Mouse (Mus musculus) lung, embryonic 15.5 days (tissue): ENCODE data around the gene Rnf19b. TPM values are rescaled to one million over a fixed set of nuclear protein-coding genes. Genes with fewer than 3 reads are reported as not detected.

Source experiments
- ATAC-seq: fragments of 200-750 bp; cut with Nextera tagmentation; 2 replicates; pipeline ENCODE4 v1.8.0; 2017; ENCODE audit warnings: moderate number of reproducible peaks, borderline replicate concordance; ENCODE audit not compliant: low FRiP score, low TSS enrichment; ENCODE audit errors: extremely low read depth
- H3K27ac ChIP-seq: fragments of 300-500 bp; sonication (generic); 2 replicates; pipeline ENCODE4 v1.5.1; 2015; ENCODE audit warnings: moderate library complexity, mild to moderate bottlenecking, inconsistent platforms
- H3K27me3 ChIP-seq: fragments of 300-500 bp; sonication (generic); 2 replicates; pipeline ENCODE4 v1.6.1; 2015; ENCODE audit warnings: inconsistent platforms
- H3K36me3 ChIP-seq: fragments of 300-500 bp; sonication (generic); 2 replicates; pipeline ENCODE4 v1.6.1; 2015; ENCODE audit warnings: inconsistent platforms
- H3K4me1 ChIP-seq: fragments of 300-500 bp; sonication (generic); 2 replicates; pipeline ENCODE4 v1.6.1; 2015; ENCODE audit warnings: inconsistent platforms
- H3K4me2 ChIP-seq: fragments of 300-500 bp; sonication (generic); 2 replicates; pipeline ENCODE4 v1.6.1; 2015; ENCODE audit warnings: inconsistent platforms, mild to moderate bottlenecking, moderate library complexity
- H3K4me3 ChIP-seq: fragments of 300-500 bp; sonication (generic); 2 replicates; pipeline ENCODE4 v1.5.1; 2015; ENCODE audit warnings: mild to moderate bottlenecking, inconsistent platforms
- H3K9ac ChIP-seq: fragments of 300-500 bp; sonication (generic); 2 replicates; pipeline ENCODE4 v1.6.1; 2015; ENCODE audit warnings: inconsistent platforms
- H3K9me3 ChIP-seq: fragments of 300-500 bp; sonication (generic); 2 replicates; pipeline ENCODE4 v1.6.1; 2016; ENCODE audit warnings: inconsistent platforms
- WGBS: fragments of 180-500 bp; shearing (Covaris S2); methylation state at CpG from one replicate; pipeline ENCODE4 v1.1.7; 2015; 5-methylcytosine and 5-hydroxymethylcytosine counted together
- polyA plus RNA-seq: library from polyadenylated mRNA; unstranded; fragments of >200 nt; fragmentation: Nextera tagmentation; extraction: Ambion mirVana; gene quantifications from 2 replicates; pipeline ENCODE4 v1.2.1, GENCODE M21; 2015

The Rnf19b gene
- polyA plus RNA-seq, 1 experiment from 2014 or later, result 7.6 TPM

GRCm38 (mm10) chr4:129035851-129036445 lies 22.1 kb upstream of the Rnf19b start:
- WGBS, result 63% methylated on average over 7 of the region's 7 CpGs
- Histone ChIP-seq H3K9ac (no peak overlapping the region), H3K9me3 (no peaks in the 10 kb centered on the region), H3K36me3 (no peaks in the 10 kb centered on the region), H3K4me2 (no peak overlapping the region), H3K4me1 (peaks cover 37% of the 10 kb centered on the region), H3K4me3 (no peak overlapping the region), H3K27ac (peak overlapping the region; percentile 68), H3K27me3 (no peaks in the 10 kb centered on the region)
- no peak for ATAC-seq

- WGBS, result 15% methylated on average over 15 of the region's 15 CpGs
- peaks cover 27% of the 10 kb centered on the region for H3K4me1 ChIP-seq
- no peak overlapping the region for H3K27ac ChIP-seq
- peak overlapping the region; percentile 99 for H3K4me2 ChIP-seq
- peaks cover 51% of the 10 kb centered on the region for H3K27me3 ChIP-seq
- ATAC-seq, result no peak
- H3K9ac ChIP-seq, result 0 out of 2 replicates have a peak overlapping the region, but pooled peaks have one; percentile 47
- H3K9me3 ChIP-seq, result no peaks in the 10 kb centered on the region
- H3K36me3 ChIP-seq, result no peaks in the 10 kb centered on the region
- peak overlapping the region; percentile 56 for H3K4me3 ChIP-seq
Observed at GRCm38 (mm10) chr4:129047721-129048421, 10.2 kb upstream of the Rnf19b start.

GRCm38 (mm10) chr4:129048501-129049305 lies 9.4 kb upstream of the Rnf19b start:
- under 1% methylated on average over 50 of the region's 52 CpGs for WGBS
- no peaks in the 10 kb centered on the region for H3K36me3 ChIP-seq
- H3K4me3 ChIP-seq, result peak overlapping the region; percentile 56
- peak overlapping the region; percentile 47 for H3K9ac ChIP-seq
- H3K4me1 ChIP-seq, result peaks cover 27% of the 10 kb centered on the region
- no peaks in the 10 kb centered on the region for H3K9me3 ChIP-seq
- H3K4me2 ChIP-seq, result peak overlapping the region; percentile 99
- H3K27ac ChIP-seq, result no peak overlapping the region
- ATAC-seq, result peak; percentile 76; the same call in 1 of the 2 replicates
- peaks cover 51% of the 10 kb centered on the region for H3K27me3 ChIP-seq

GRCm38 (mm10) chr4:129049306-129050011 lies 8.6 kb upstream of the Rnf19b start:
- peaks cover 51% of the 10 kb centered on the region for H3K27me3 ChIP-seq
- no peak overlapping the region for H3K27ac ChIP-seq
- H3K9ac ChIP-seq, result peak overlapping the region; percentile 47
- peaks cover 27% of the 10 kb centered on the region for H3K4me1 ChIP-seq
- peak overlapping the region; percentile 99 for H3K4me2 ChIP-seq
- no peaks in the 10 kb centered on the region for H3K36me3 ChIP-seq
- no peaks in the 10 kb centered on the region for H3K9me3 ChIP-seq
- peak overlapping the region; percentile 56 for H3K4me3 ChIP-seq
- 3% methylated on average over 23 of the region's 23 CpGs for WGBS
- no peak for ATAC-seq

- H3K27ac ChIP-seq, result no peak overlapping the region
- H3K4me3 ChIP-seq, result no peak overlapping the region
- H3K9me3 ChIP-seq, result no peaks in the 10 kb centered on the region
- H3K4me2 ChIP-seq, result no peak overlapping the region
- no peak for ATAC-seq
- no peak overlapping the region for H3K9ac ChIP-seq
- WGBS, result 58% methylated on average over 4 of the region's 4 CpGs
- H3K4me1 ChIP-seq, result peaks cover 27% of the 10 kb centered on the region
- H3K27me3 ChIP-seq, result peaks cover 51% of the 10 kb centered on the region
- H3K36me3 ChIP-seq, result no peaks in the 10 kb centered on the region
Observed at GRCm38 (mm10) chr4:129050365-129050764, 7.7 kb upstream of the Rnf19b start.

GRCm38 (mm10) chr4:129050901-129051417 lies 7.1 kb upstream of the Rnf19b start:
- Histone ChIP-seq H3K27ac (no peak overlapping the region), H3K4me3 (no peak overlapping the region), H3K9me3 (no peaks in the 10 kb centered on the region), H3K9ac (no peak overlapping the region), H3K36me3 (no peaks in the 10 kb centered on the region), H3K4me2 (no peak overlapping the region), H3K4me1 (peaks cover 27% of the 10 kb centered on the region), H3K27me3 (peaks cover 51% of the 10 kb centered on the region)
- no peak for ATAC-seq
- 45% methylated on average over 6 of the region's 6 CpGs for WGBS

- no peak for ATAC-seq
- H3K4me2 ChIP-seq, result no peak overlapping the region
- H3K4me3 ChIP-seq, result no peak overlapping the region
- peaks cover 46% of the 10 kb centered on the region for H3K27me3 ChIP-seq
- no peak overlapping the region for H3K9ac ChIP-seq
- H3K36me3 ChIP-seq, result no peaks in the 10 kb centered on the region
- no peak overlapping the region for H3K27ac ChIP-seq
- 14% methylated on average over 11 of the region's 11 CpGs for WGBS
- peaks cover 27% of the 10 kb centered on the region for H3K4me1 ChIP-seq
- no peaks in the 10 kb centered on the region for H3K9me3 ChIP-seq
Observed at GRCm38 (mm10) chr4:129051461-129052183, 6.4 kb upstream of the Rnf19b start.

GRCm38 (mm10) chr4:129054757-129055156 lies 3.3 kb upstream of the Rnf19b start:
- 63% methylated on average over 12 of the region's 12 CpGs for WGBS
- no peak overlapping the region for H3K4me3 ChIP-seq
- ATAC-seq, result no peak
- no peaks in the 10 kb centered on the region for H3K36me3 ChIP-seq
- H3K27ac ChIP-seq, result peak overlapping the region; percentile 7; the same call in 1 of the 2 replicates
- no peaks in the 10 kb centered on the region for H3K9me3 ChIP-seq
- H3K4me2 ChIP-seq, result no peak overlapping the region
- H3K9ac ChIP-seq, result no peak overlapping the region
- peaks cover 10% of the 10 kb centered on the region for H3K4me1 ChIP-seq
- peaks cover 18% of the 10 kb centered on the region for H3K27me3 ChIP-seq

- no peak for ATAC-seq
- WGBS, result 83% methylated on average over 5 of the region's 5 CpGs
- Histone ChIP-seq H3K4me1 (peaks cover 11% of the 10 kb centered on the region), H3K27ac (no peak overlapping the region), H3K4me2 (no peak overlapping the region), H3K9ac (no peak overlapping the region), H3K9me3 (no peaks in the 10 kb centered on the region), H3K27me3 (peaks cover 10% of the 10 kb centered on the region), H3K4me3 (no peak overlapping the region), H3K36me3 (no peaks in the 10 kb centered on the region)
Observed at GRCm38 (mm10) chr4:129055562-129055961, 2.5 kb upstream of the Rnf19b start.

- WGBS, result 4% methylated on average over 44 of the region's 44 CpGs
Observed at GRCm38 (mm10) chr4:129057533-129058206, 401 bp upstream of the Rnf19b start.

More at GRCm38 (mm10) chr4:129057533-129058206, 401 bp upstream of the Rnf19b start:
- Histone ChIP-seq H3K27ac (peak overlapping the region; percentile 88), H3K4me2 (peak overlapping the region; percentile 100), H3K9me3 (no peaks in the 10 kb centered on the region), H3K4me3 (peak overlapping the region; percentile 66), H3K9ac (peak overlapping the region; percentile 87), H3K27me3 (no peaks in the 10 kb centered on the region), H3K4me1 (peaks cover 11% of the 10 kb centered on the region), H3K36me3 (no peaks in the 10 kb centered on the region)
- peak; percentile 96 for ATAC-seq
